Mouse (Mus musculus): ENCODE measurements around the gene Rab25. TPM values are rescaled to one million over a fixed set of nuclear protein-coding genes. Genes with fewer than 3 reads are reported as not detected.

Gene Rab25
- total and polyA plus RNA-seq, 3 experiments = 0.96 to 1.9 TPM; not detected in 1

DNA sequence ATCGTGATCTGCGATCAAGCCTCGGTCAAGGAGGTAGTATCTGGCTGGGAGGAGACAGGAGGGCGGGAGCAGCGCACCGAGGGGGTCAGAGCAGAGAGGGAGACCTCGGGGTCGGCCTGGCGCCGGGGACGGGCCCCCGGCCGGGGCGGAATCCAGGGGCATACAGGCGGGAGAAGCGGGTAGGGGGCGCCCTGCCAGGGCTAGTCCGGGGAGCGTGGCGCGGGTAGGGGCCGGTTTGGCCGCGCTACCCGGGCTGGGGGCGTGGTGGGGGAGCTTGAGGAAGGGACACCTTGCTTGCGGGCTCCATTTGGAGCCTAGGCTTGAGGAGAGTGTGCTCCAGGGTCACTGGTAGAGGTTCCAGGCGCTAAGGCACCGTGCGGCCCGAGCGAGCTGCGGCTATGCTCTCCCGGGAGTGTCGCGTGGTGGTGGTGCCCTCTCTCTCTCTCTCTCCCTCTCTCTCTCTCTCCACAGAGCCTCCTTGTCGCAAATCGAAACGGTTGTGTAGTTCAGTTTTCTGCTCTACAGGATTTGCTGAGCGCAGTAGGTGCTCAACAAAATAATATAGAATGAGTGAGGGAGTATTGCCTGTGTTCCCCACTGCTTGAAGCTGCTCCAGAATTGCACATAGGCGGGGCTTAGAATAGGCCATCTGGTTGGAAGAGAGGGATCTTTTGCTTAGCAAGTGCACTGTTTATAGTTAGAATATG is 5.9 kb upstream of the Rab25 start:
- H3K4me1 ChIP-seq (ENCODE audit: control insufficient read depth in 1 of 2, insufficient read depth in 2 of 2, low read length in 2 of 2) = peaks cover 3 to 5% of the 10 kb centered on the region in 2 experiments; a peak in 2 of 4 replicates
- H3K9ac ChIP-seq (ENCODE audit: control insufficient read depth, low read depth, low read length, poor library complexity, severe bottlenecking) = peak overlapping the region; percentile 93
- no peaks in the 10 kb centered on the region for H3K9me3 ChIP-seq (replicated peaks; ENCODE audit: insufficient read depth, low read length)
- peak overlapping the region; percentile 84 to 90 for H3K4me3 ChIP-seq (ENCODE audit: control insufficient read depth in 1 of 2, insufficient read depth in 1 of 2, low read depth in 2 of 2, low read length in 2 of 2)
- TF ChIP-seq HCFC1 (IDR thresholded peaks at IDR 0.05; ENCODE audit: low read depth, low read length) = peak; percentile 58
- peak in 1 of 2 experiments; percentile 55; a peak in 2 of 4 replicates for TF ChIP-seq POLR2A (IDR thresholded peaks at IDR 0.05; ENCODE audit: control insufficient read depth in 1 of 2, insufficient read depth in 1 of 2, low read depth in 1 of 2, low read length in 2 of 2, poor library complexity in 1 of 2)
- TF ChIP-seq RCOR1 (IDR thresholded peaks at IDR 0.05; ENCODE audit: low read depth, low read length) = 0 out of 2 replicates have a peak, but pooled peaks have one; percentile 31
- TF ChIP-seq TAL1 (IDR thresholded peaks at IDR 0.05; ENCODE audit: low read length) = no peak
- peak; percentile 77 for TF ChIP-seq SIN3A (IDR thresholded peaks at IDR 0.05; ENCODE audit: low read length)
- peak in 2 of 3 experiments; percentile 31 to 55; a peak in 5 of 6 replicates for TF ChIP-seq CTCF (IDR thresholded peaks at IDR 0.05 in 2 of 3, conservative IDR thresholded peaks at IDR 0.05 in 1 of 3; ENCODE audit: control insufficient read depth in 1 of 3, insufficient read depth in 1 of 3, low read depth in 2 of 3, low read length in 3 of 3, poor library complexity in 1 of 3, severe bottlenecking in 1 of 3)
- no peak for TF ChIP-seq BHLHE40 (IDR thresholded peaks at IDR 0.05; ENCODE audit: borderline replicate concordance, low read depth, low read length)
- no peak for TF ChIP-seq ETS1 (IDR thresholded peaks at IDR 0.05; ENCODE audit: low read depth, low read length)
- TF ChIP-seq MXI1 (IDR thresholded peaks at IDR 0.05; ENCODE audit: low read depth, low read length) = peak; percentile 66
- peak; percentile 80 for TF ChIP-seq TBP (IDR thresholded peaks at IDR 0.05; ENCODE audit: low read depth, low read length)
- peak; percentile 90; the same call in 1 of the 2 replicates for TF ChIP-seq JUND (IDR thresholded peaks at IDR 0.05; ENCODE audit: low read depth, low read length)
- peak; percentile 79; the same call in 1 of the 2 replicates for TF ChIP-seq CHD1 (IDR thresholded peaks at IDR 0.05; ENCODE audit: low read depth, low read length)
- no peak for TF ChIP-seq TCF12 (IDR thresholded peaks at IDR 0.05; ENCODE audit: low read depth, low read length)
- no peak for TF ChIP-seq MAZ (IDR thresholded peaks at IDR 0.05; ENCODE audit: low read depth, low read length)
- no peak for TF ChIP-seq CHD2 (IDR thresholded peaks at IDR 0.05; ENCODE audit: low read length)
- TF ChIP-seq ZC3H11A (IDR thresholded peaks at IDR 0.05; ENCODE audit: low read depth, low read length) = no peak
- TF ChIP-seq EP300 (IDR thresholded peaks at IDR 0.05; ENCODE audit: low read depth in 1 of 2, low read length in 2 of 2) = no peak
- TF ChIP-seq MYC (IDR thresholded peaks at IDR 0.05; ENCODE audit: low read depth, low read length) = peak; percentile 66; the same call in 1 of the 2 replicates
- TF ChIP-seq MAX (IDR thresholded peaks at IDR 0.05; ENCODE audit: low read length) = peak; percentile 41; the same call in 1 of the 2 replicates
- TF ChIP-seq ELF1 (IDR thresholded peaks at IDR 0.05; ENCODE audit: low read depth, low read length) = 0 out of 2 replicates have a peak, but pooled peaks have one; percentile 10
- TF ChIP-seq UBTF (IDR thresholded peaks at IDR 0.05; ENCODE audit: borderline replicate concordance, insufficient read depth, low read depth, low read length) = no peak; the same call in 1 of the 2 replicates
- peak; percentile 92 for DNase-seq (ENCODE audit: low read depth, low spot score)
- peak overlapping the region; percentile 84 for H3K27ac ChIP-seq (ENCODE audit: control insufficient read depth, low read depth, low read length)
- peaks cover 9% of the 10 kb centered on the region in 2 experiments for H3K36me3 ChIP-seq (ENCODE audit: control insufficient read depth in 1 of 2, insufficient read depth in 2 of 2, low read length in 2 of 2)
- H3K79me2 ChIP-seq (ENCODE audit: control insufficient read depth, insufficient read depth, low read length, poor library complexity) = peaks cover 24% of the 10 kb centered on the region
- no peaks in the 10 kb centered on the region for H3K27me3 ChIP-seq (ENCODE audit: control insufficient read depth in 1 of 2, insufficient read depth in 2 of 2, low read length in 2 of 2)
